Mouse (Mus musculus) ES-Bruce4 (cell line): ENCODE measurements around the gene Zfp91.
"Not testable (repeated sequence)": the region's sequence is repeated elsewhere in the genome, so short reads cannot be mapped to it uniquely, and the experiment has no call there.

Experiments
- CTCF ChIP-seq: IDR thresholded peaks from one replicate; pipeline ENCODE4 v1.8.1; 2011; ENCODE audit warnings: low read depth, low read length
- POLR2A ChIP-seq: IDR thresholded peaks from one replicate; pipeline ENCODE4 v1.8.1; 2011; ENCODE audit warnings: low read length; ENCODE audit not compliant: insufficient read depth

DNA sequence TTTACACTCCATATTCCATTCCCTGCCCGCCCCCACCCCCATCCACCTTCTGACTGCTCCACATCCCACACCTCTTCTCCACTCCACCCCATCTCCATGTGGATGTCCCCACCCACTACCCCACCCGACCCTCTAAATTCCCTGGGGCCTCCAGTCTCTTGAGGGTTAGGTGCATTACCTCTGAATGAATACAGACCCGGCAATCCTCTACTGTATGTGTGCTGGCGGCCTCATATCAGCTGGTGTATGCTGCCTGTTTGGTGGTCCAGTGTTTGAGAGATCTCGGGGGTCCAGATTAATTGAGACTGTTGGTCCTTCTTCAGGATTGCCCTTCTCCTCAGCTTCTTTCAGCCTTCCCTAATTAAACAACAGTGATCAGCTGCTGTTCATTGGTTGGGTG lies 75.0 kb downstream of the Zfp91 start:
- TF ChIP-seq POLR2A, CTCF: not testable (repeated sequence)
